ENCODE assay signal across 18 mouse cellular contexts in the genomic region with DNA sequence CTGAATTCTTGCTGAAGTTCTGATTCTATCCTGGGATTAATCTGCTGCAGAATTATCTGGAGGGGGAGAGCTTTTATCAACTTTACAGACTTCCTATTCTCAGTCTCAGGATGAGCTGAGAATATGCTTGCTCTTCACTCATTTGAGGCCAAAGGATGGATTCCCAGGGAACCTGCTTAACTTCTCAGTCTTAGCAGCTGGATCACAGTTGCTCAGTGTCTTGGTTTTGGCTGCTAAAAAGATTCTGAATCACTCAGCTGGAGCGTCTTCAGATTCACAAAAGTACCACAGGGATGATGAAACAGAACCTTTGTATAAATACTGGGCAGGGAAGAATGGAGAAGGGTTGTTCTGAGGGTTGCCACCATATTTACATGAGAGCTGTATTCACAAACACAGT.
"Had no signal": no experiment of that assay in that cellular context is flagged by ENCODE, and none has a peak within 500 bp of the region (broad histone marks: within the 10 kb centered on the region; RNA-seq: fewer than 3 reads in every experiment).

No protein-coding gene starts in this region.

- DNase-seq: kidney, adult 11 months; kidney, adult 8-10 months; kidney, postnatal 25 days; layer of hippocampus, adult 9-11 months; left cerebral cortex, postnatal 4 days; liver, postnatal 0 days; lung, embryonic 14.5 days; thymus, adult 2 months; thymus, postnatal 14 days; thymus, postnatal 4 days had no signal

- ATAC-seq: liver, postnatal 0 days; lung, postnatal 0 days had no signal

- H3K27me3 ChIP-seq: kidney, embryonic 15.5 days; limb, embryonic 12.5 days; limb, embryonic 15.5 days; midbrain, embryonic 12.5 days; neural tube, embryonic 13.5 days had no signal

- H3K4me2 ChIP-seq: kidney, embryonic 15.5 days; limb, embryonic 12.5 days; limb, embryonic 15.5 days; liver, embryonic 11.5 days; lung, embryonic 14.5 days; midbrain, embryonic 12.5 days; neural tube, embryonic 13.5 days had no signal

- H3K4me3 ChIP-seq: kidney, embryonic 15.5 days; layer of hippocampus, adult 2 months; limb, embryonic 12.5 days; limb, embryonic 15.5 days; midbrain, embryonic 12.5 days; neural tube, embryonic 13.5 days had no signal

- H3K36me3 ChIP-seq: kidney, embryonic 15.5 days; limb, embryonic 12.5 days; limb, embryonic 15.5 days; midbrain, embryonic 12.5 days; neural tube, embryonic 13.5 days had no signal
